Mouse (Mus musculus) megakaryocyte, embryonic 14.5 days (primary cell): ENCODE data around the gene Pp2d1.

Source experiments
- FLI1 ChIP-seq: IDR thresholded peaks from 2 replicates; pipeline ENCODE4 v1.6.1; 2012; ENCODE audit warnings: low read length, inconsistent platforms, mixed read lengths
- GATA1 ChIP-seq: IDR thresholded peaks from 3 replicates; pipeline ENCODE4 v1.6.1; 2012; ENCODE audit warnings: mixed read lengths, low read length, inconsistent platforms, borderline replicate concordance

GRCm38 (mm10) chr17:53462603-53463495 lies 76.4 kb downstream of the Pp2d1 start, which contains the start of gene Efhb:
- TF ChIP-seq GATA1, result no peak
- TF ChIP-seq FLI1, result no peak
